Mouse (Mus musculus): ENCODE results near the gene Ilk.
"Not testable (repeated sequence)": the region's sequence is repeated elsewhere in the genome, so short reads cannot be mapped to it uniquely, and the experiment has no call there.

The Ilk gene

DNA sequence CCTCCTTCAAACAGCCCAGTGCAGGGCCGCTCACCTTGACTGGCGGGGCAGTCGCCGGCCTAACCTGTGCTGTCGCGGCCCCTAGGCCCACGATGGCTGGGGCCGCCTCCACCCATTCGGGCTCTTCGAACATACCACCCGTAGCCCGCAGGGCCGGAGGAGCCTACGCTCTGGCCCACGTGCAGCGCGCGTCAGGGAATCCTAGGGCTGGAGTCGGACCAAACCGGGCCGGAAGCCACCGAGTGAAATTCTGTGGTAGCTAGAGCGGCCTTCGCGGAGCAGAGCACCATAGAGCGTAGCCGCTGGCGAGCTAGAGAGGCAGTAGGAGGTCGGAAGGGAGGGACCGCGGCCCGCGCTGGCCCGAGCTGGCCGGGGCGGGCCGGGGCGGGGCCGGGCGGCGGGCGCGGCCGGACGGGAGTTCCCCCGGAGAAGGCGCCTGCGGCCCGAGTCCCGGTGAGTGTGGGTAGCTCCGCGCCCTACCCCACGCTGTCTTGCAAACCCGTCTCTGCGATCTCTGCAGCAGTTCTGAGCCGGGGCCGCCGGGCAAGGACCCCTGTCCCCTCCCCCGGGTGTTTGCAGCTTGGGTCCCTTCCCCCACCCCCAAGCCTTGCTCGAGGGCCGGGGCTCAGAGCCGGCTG is at the start of gene Ilk:
Gene Ilk (plus strand): TSS at position 329 of the 638 bp plus-strand sequence.
- peak; percentile 95 to 96 for DNase-seq

DNA sequence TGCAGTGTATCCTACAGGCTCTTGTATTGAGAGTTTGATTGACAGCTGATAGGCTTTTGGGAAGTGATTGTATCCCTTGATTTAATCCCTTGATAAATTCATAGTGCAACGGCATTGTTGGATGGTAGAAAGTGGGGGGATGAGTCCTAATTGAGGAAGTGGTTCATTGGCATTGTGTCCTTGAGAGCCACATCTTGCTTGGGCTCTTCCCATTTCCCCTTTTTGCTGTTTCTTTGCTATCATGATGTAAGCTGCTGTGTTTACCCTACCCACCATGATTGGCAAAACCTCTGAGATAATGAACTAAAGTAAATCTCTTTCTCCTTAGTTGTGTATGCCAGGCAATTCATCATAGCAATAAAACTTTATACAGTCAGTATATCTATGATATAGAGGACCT is 45.5 kb upstream of the Ilk start:
- DNase-seq: no peak

DNA sequence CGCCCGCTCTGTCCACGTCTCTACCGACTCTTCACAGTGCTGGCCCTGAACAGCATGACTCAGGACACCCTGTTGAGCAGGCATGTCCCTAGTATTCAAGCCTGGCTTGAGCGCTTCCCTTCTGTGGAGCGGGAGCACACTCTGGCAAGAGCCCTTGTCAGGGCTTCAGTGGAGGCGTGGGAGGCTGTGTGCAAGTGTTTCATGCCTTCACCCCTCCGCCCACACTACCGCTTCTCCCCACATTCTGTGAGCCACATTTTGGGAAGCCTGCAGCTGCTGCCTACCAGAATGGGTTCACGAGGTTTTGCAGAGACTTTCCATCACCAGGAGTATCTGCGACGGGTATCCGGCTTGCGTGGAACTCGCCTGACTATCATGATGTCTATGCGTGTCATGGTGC is 33.2 kb upstream of the Ilk start:
- DNase-seq: no peak

DNA sequence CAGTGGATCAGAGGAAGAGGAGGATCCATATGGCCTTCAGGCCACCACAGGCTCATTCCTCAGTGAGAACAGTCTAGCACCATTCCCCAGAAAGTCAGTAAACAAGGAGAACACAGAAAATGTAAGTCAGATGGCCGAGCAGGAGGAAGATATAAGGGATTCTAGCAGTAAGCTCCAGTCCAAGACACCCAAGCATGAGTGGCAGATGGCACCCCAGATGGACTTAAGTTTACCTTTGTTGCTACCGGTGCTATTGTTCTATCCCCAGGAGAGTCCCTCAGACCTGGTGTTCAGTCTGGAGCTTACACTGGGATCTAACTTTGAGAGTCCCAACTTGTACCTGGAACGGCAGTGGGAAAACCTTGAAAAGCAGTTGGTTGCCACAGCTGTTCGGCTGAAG is 32.6 kb upstream of the Ilk start:
- no peak for DNase-seq

DNA sequence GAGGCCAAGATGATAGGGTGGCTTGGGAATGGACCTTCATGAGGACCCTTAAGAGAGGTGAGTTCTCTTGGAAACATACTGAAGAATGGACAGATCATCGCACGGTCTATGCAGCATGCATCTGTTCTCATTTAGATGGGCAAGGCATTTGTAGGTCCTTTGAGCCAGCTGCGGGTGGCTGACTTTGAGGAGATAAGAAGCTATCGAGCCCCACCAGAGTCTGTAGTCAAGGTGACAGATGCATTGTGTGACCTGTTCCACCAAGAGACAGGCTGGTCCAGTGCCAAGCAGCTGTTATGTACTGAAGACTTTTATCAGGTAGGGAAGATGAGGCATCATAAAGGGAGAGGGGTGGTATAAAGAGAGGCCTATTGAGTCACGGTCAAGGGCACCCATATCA is 27.7 kb upstream of the Ilk start:
- DNase-seq: no peak

DNA sequence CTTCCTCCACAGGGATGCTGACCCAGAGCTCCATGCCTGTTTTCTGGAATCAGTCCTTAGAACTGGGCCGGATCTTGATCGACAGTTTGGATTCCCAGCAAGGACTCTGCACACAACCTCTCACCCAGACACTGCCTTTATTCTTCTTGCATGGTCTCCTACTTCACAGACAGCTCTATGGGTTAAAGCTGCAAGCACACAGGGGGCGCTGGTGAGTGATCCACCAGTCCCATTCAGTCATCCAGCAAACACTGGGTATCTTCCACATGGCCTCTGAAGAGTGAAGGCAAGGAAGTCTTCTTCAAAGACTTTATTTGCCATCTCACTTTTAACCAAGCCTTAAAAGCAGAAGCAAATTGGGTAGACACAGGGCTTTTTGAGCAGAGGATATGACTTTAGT is 21.0 kb upstream of the Ilk start:
- no peak for DNase-seq

DNA sequence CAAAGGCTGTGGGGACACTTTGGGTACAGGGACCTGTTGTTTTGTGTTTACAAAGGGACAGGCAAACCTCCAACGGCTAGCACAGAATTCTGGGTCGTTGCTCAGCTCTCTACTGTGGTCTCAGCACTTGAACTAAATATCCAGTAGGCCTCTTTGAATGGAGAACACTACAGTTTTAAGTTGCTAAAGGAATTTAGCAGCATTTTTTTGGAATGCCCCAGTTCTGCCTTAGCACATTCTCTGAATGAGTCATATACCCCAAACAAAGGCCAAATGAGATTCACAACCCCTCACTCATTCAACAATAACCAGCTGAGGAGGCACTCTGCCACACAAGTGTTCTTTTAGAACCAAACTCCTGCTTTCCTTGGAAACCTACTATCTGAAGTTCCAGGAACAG is 14.5 kb upstream of the Ilk start:
- no peak for DNase-seq

DNA sequence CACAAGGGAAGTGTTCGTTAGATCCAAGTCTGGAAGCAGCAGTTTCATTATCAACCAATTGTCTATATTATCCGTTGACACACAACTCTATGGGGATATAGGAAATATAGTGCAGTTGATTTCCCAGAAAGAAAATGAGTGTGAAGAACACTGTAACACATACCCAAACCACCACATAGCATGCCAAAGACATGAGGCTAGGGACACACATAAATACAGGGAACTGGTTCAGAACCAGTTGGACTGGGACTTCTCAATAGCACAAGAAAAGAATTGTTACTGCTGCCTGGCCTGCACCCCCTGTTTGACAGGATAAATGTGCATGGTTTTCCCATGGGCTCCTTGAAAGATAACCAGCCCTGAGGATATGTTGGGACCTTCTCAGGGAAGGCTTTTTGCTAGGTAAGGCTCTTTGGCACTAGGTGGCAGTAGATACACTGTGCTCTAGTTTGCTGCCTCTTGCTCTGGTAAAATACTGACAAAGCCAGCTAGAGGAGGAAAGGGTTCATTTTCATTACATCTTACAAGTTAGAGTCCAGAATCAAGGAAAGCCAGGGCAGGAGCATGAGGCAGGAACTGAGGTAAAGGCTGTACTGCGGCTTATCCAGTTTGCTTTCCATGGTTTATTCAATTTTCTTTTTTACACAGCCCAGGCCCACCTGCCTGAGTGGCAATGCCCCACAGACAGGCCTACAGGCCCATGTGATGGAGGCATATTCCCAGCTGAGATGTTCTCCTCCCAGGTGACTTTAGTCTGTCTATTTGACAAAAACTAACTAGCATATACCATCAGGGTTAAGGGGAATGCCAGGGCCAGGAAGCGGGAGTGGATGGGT is 10.0 kb upstream of the Ilk start:
- peak; percentile 63 to 77 for DNase-seq

DNA sequence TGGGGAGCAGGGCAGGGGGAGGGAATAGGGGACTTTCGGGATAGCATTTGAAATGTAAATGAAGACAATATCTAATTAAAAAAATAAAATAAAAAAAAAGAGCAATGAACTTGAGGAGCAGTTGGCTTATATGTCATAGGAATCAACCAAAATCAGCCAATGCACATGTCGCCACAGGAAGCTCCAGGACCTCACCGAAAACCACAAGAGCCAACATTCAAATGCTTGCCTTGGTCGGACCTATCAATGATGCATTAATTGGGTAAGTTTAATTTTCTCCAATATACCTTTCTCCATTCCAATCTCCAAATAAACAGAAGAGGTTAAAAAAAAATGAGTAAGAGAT is 9.4 kb upstream of the Ilk start:
- DNase-seq: no peak

DNA sequence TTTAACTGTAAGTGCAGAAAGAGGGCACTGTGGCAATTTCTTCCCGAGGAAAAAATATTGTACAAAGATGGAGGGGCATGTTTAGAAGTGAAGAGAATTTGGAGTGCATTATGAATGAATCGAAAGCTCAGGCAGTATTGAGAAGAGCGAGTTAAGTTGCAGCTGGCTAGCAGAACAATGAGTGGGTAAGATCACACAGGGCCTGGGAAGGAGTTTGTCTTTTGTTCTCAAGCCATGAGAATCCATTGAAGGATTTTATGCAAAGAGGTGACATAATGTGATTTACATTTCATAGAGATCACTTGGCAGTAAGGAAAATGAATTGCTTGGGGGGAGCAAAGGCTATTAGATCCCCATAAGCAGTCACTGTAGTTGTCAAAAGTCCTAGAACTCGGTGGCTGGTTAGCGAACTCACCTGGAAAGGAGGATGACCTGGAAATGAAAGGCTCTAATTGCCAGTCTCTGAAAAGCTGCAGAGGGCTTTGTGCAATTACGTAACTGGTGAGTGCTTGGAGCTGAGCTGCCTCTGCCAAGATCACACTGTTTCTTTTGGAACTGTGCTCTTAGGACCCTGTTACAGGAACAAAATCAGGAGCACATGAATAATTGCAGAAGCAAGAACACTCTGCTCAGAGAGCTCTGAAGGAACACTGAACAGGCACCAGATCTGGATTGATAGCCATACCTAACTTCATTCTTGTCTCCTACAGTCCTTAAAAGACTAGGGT is 7.5 kb upstream of the Ilk start:
- DNase-seq: peak in 1 of 2 experiments; percentile 14

DNA sequence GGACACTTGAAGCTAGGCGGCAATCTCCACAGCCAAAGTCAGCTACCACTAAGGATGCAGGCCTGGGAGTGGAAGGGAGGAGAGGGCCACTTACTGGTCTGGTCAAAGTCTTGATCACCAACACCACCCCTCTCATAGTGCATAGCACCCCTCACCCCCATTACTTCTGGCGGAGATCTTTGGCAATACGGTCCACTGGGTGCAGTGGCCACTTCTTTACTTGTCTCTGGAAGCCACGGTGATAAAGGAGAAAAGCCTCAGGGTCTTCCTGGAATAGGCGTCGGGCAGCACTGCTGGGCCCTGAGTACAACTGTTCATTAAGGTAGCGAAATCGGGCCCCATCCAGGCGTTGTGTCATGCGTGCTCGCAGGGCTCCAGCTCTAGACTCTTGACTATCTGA is 2.6 kb upstream of the Ilk start:
- no peak for DNase-seq

DNA sequence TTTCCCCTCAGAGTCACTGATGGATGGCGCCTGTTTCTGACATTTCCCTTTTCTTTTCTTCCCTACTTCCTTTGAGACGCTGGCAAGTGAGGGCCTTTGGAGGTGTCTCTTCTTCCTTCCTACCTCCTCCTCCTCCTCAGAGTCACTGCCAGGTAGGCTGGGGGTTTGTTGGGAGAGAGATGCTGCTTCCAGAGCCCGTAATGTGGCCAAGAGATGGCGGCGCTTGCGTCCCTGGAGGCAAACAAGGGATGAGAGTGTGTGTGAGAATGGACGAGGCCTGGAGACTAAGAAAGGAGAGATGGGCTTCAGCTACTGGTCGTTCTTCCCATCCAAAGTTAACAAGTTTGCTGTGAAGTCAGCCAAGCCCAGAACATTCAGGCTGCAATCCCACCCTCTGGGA is 1.6 kb upstream of the Ilk start:
- no peak for DNase-seq

DNA sequence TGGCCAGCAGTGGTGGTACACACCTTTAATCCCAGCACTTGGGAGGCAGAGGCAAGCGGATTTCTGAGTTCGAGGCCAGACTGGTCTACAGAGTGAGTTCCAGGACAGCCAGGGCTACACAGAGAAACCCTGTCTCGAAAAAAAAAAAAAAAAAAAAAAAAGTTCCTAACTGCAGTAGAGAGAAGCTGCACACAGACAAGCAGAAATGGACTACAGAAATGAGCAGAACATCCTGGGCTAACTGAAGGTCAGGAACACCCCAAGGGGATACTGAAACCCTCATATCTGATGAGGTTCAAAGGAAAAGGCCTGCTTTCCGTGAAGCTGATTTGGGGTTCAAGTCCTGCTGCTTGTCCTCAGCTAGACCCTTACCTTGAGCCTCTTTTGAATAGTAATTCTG is 928 bp upstream of the Ilk start:
- not testable (repeated sequence) for DNase-seq

DNA sequence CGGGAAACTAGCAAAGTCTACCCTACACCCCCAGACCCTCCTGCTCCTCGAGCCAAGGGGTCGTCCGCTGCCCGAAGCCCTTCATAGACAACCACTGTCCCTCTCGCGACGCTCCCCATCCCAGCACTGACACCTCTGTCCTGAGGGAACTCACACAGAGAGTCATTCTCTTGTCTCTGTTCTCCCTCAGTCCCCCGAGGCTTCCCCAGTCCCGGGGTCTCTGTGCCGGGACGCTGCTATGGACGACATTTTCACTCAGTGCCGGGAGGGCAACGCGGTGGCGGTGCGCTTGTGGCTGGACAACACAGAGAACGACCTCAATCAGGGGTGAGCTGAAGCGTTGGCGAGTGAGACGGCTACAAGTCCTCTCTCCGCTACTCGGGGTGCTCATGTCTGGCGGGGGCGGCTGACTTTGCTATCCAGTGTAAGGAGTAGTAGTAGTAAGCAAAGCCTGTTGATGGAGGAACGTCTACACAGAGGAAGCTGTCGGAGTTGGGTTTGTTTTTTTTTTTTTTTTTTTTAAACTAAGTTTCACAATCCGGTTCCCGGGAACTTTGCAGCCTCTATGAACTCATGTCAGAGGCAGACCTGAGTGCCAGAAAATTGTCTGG is 624 bp downstream of the Ilk start, which contains the start of gene Rrp8:
Gene Rrp8 (minus strand): TSS at position 475 of the 611 bp plus-strand sequence.
- DNase-seq: peak; percentile 32 to 66

DNA sequence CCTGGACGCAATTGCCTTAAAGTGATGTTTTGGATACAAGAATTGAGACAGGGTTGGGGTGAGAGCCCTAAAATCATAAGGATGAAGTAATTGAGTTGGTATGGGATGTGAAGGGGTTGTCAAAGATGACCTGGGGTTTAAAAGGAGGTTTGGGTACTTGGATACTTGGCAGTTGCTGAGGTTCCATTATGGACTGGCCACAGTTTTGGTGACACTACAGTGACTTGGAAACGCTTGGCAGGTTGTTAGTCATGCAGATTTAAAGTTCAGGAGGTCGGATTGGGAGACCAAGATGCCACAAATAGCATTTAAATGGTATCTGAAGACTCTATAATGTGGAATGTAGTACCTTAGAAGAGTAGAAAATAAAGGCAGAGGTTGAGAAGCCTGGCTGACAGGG is 1.3 kb downstream of the Ilk start:
- DNase-seq: no peak

DNA sequence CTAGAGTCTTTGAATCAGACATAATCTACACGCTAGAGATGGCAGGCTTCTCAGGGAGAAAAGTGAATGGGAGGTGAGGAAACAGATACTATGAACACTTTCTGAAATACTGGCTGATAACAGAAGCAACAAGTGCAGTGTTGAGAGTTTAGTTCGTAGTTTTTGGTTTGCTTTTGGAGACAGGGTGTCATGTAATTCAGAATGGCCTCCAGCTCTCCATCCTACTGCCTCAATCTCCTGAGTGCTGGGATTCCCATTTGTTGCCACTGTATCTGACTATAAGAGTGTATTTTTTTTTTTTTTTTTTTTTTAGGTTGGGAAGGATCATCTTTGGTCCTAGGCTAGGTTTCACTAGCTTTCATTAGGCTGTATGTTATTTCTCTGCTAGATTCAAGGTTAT is 1.9 kb downstream of the Ilk start:
- no peak for DNase-seq

DNA sequence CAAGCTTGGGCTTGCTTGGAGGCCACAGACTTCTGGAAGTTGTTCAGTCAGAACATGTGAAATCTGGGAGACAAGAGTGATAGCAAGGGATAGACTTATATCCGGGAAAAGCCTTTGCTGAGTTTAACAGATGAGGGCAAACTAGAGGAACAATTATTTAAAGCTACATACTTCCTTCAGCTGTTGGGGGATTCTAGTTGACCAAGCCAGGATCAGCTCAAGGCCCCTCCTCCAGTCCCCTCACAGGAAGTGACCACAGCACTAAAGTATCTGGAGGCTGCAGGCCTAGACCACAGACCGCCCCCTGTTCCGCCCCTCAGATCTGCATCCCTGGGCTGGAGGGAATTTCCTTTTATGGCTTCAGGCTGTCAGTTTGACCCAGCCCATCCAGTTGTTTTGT is 2.6 kb downstream of the Ilk start:
- peak; percentile 78 to 82 for DNase-seq

DNA sequence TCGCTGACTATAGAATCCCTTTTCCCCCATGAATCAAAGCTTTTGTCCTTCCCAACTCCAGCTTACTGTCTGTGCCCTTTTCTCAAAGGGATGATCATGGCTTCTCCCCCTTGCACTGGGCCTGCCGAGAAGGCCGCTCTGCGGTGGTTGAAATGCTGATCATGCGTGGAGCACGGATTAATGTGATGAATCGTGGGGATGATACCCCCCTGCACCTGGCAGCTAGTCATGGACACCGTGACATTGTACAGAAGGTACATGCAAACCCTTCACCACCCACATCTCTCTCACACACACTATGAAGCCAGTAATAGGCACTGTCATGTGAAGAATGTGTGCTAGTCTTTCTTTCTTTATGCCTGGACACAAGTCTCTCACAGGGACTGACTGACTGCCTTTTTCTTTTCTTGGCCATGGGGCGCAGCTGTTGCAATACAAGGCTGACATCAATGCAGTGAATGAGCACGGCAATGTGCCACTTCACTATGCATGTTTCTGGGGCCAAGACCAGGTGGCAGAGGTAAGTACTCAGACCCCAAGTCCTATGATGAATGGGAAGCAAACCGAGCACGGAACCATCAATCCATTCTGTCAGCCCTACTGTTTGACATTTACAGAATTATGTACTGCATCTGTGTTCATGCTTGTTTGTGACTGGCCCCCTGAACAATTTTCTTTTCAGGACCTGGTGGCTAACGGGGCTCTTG is 3.9 kb downstream of the Ilk start:
- DNase-seq: no peak

DNA sequence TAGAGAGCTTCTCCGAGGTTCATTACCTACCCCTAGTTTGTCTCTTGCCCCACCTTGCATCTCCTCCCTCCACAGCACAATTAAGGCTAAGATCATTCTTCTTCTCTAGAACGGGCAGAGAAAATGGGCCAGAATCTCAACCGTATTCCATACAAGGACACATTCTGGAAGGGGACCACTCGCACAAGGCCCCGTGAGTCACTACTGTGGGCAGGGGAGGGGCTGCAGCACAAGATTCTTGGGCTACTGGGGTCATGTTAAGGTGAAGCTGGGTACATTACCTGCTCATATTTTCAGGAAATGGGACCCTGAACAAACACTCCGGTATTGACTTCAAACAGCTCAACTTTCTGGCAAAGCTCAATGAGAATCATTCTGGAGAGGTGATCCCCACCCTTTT is 4.5 kb downstream of the Ilk start:
- DNase-seq: no peak

DNA sequence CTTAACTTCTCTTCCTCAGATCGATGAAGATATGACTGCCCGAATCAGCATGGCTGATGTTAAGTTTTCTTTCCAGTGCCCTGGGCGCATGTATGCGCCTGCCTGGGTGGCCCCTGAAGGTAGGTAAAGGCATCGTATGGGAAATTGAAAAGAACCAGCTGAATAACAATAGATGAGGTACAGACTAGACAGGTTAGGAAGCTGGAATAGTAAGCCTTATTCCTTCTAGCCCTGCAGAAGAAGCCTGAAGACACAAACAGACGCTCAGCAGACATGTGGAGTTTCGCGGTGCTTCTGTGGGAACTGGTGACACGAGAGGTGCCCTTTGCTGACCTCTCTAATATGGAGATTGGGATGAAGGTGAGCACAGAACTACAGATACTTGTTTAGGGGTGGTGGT is 5.6 kb downstream of the Ilk start:
- no peak for DNase-seq

DNA sequence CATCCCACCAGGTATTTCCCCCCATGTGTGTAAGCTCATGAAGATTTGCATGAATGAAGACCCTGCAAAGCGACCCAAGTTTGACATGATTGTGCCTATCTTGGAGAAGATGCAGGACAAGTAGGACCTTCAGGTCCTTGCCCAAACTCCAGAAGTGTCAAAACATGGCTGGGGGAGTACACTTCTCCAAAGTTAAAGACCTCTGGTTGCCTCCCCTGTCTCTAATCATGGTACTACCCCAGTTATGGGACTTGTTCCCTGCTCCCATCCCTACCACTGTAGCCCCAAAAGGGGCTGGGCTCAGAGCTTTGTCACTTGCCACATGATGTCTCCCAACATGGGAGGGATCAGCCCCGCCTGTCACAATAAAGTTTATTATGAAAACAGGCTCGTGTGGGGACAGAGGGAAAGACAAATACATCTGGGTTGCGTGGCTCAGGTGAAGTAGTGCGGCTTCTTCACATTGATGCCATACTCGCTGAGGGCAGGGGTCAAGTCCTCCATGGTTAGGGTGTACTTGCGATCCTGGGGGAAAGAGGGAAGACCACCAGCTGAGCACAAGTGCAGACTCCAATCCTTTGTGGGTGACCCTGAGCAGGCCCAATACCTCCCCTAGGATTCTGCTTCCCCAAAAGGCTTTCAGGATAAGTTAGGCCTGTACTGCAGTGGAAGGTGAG is 6.3 kb downstream of the Ilk start:
- DNase-seq: not testable (repeated sequence)

DNA sequence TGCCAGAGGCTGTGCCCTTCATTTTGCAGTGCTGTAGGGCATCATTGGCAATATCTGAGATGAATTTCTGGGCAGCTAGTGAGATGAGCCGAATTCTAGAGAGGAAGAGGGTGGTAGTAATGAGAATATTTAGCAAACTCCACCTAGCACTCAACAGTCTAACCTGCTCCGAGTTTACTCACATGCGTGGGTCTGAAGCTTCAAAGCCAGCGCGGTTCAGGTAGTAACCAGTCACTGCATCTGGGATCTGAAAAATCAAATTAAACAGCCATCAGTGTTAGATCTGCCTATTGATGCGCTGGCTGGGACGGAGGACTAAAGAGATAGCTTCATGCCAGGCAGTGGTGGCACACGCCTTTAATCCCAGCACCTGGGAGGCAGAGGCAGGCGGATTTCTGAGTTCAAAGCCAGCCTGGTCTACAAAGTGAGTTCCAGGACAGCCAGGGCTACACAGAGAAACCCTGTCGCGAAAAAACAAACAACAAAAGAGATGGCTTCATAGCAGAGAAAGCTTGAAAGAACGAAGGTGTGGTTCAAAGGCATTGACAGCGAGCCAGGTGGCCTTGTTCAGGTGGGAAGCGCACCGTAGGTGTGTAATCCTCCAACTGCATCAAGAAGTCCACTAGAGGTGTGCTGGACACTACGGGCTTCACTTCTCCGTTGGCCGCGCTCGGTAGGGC is 7.0 kb downstream of the Ilk start:
- not testable (repeated sequence) for DNase-seq
